Mouse (Mus musculus): ENCODE results near the gene Asb14. TPM values are rescaled to one million over a fixed set of nuclear protein-coding genes. Genes with fewer than 3 reads are reported as not detected.

Asb14 gene
- polyA plus RNA-seq, 1 experiment, result not detected

GRCm38 (mm10) chr14:26868299-26868698 is 26.1 kb upstream of the Asb14 start:
- no peaks in the 10 kb centered on the region for H3K36me3 ChIP-seq (ENCODE audit: control insufficient read depth, insufficient read depth)
- H3K79me3 ChIP-seq (ENCODE audit: low read depth), result no peaks in the 10 kb centered on the region
- no peak for TF ChIP-seq CTCF (IDR thresholded peaks at IDR 0.05; ENCODE audit: control insufficient read depth, insufficient read depth, insufficient read length)
- no peak for TF ChIP-seq CEBPB (IDR thresholded peaks at IDR 0.05; ENCODE audit: low read depth)
- TF ChIP-seq MAX (IDR thresholded peaks at IDR 0.05), result no peak
- TF ChIP-seq USF1 (IDR thresholded peaks at IDR 0.05; ENCODE audit: low read depth), result no peak
- TF ChIP-seq FOSL1 (IDR thresholded peaks at IDR 0.05; ENCODE audit: insufficient read depth, low read length, poor library complexity, severe bottlenecking), result no peak
- no peak for TF ChIP-seq MYOD1 (IDR thresholded peaks at IDR 0.05; ENCODE audit: control insufficient read depth, insufficient read length, low read depth)
- TF ChIP-seq MYOG (IDR thresholded peaks at IDR 0.05; ENCODE audit: control insufficient read depth, extremely low read depth, insufficient read length), result no peak
- H3K4me3 ChIP-seq (ENCODE audit: insufficient read depth, poor library complexity, severe bottlenecking), result no peak overlapping the region
- H3ac ChIP-seq (ENCODE audit: control insufficient read depth, insufficient read length, low read depth), result no peak overlapping the region
- no peaks in the 10 kb centered on the region for H3K79me2 ChIP-seq (ENCODE audit: control insufficient read depth, insufficient read depth)
- peaks cover 3% of the 10 kb centered on the region for H3K27me3 ChIP-seq (ENCODE audit: control insufficient read depth, insufficient read depth, insufficient read length)

DNA sequence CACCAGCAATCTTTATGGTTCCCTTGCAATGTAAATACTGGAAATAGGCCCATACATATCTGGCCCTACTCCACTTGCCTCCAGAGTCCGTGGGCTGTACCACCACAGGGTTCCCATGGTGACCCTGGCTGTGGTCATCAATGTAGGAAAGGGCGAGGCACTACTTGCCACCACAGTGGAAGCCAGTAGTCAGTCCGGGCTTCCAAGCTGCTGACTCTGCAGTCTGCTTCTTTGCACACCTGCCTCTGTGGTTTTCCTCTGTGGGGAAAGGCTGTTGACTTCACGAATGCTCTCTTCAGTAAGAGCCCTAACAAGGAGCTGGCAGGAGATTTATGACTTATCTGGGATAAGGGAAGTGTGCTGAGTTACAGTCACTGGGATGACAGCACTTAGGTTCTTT is 15.6 kb upstream of the Asb14 start:
- TF ChIP-seq CEBPB (IDR thresholded peaks at IDR 0.05; ENCODE audit: low read depth), result no peak
- TF ChIP-seq MYOD1 (IDR thresholded peaks at IDR 0.05; ENCODE audit: control insufficient read depth, insufficient read length, low read depth), result peak; percentile 32
- H3K79me2 ChIP-seq (ENCODE audit: control insufficient read depth, insufficient read depth), result no peaks in the 10 kb centered on the region
- no peaks in the 10 kb centered on the region for H3K36me3 ChIP-seq (ENCODE audit: control insufficient read depth, insufficient read depth)
- H3K4me3 ChIP-seq (ENCODE audit: insufficient read depth, poor library complexity, severe bottlenecking), result no peak overlapping the region
- no peaks in the 10 kb centered on the region for H3K27me3 ChIP-seq (ENCODE audit: control insufficient read depth, insufficient read depth, insufficient read length)
- H3K79me3 ChIP-seq (ENCODE audit: low read depth), result no peaks in the 10 kb centered on the region
- no peak overlapping the region for H3ac ChIP-seq (ENCODE audit: control insufficient read depth, insufficient read length, low read depth)

DNA sequence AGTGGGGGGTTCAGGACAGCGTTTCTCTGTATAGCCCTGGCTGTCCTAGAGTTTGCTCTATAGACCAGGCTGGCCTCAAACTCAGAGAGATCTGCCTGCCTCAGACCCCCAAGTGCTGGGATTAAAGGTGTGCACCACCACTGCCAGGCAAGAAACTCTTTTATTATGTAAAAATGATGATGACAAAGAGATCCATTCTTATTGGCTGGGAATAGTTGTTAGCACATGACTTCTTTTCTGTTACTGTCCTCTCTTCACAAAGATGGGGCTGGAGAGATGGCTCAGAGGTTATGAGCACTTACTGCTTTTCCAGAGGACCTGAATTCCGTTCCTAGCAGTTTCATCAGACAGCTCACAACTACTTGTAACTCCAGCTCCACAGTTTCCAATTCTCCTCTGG is 14.4 kb upstream of the Asb14 start:
- no peak overlapping the region for H3K4me3 ChIP-seq (ENCODE audit: insufficient read depth, poor library complexity, severe bottlenecking)
- peaks cover 2% of the 10 kb centered on the region for H3K27me3 ChIP-seq (ENCODE audit: control insufficient read depth, insufficient read depth, insufficient read length)
- no peaks in the 10 kb centered on the region for H3K36me3 ChIP-seq (ENCODE audit: control insufficient read depth, insufficient read depth)
- H3K79me3 ChIP-seq (ENCODE audit: low read depth), result no peaks in the 10 kb centered on the region
- TF ChIP-seq MAX (IDR thresholded peaks at IDR 0.05) (no peak), CTCF (IDR thresholded peaks at IDR 0.05; ENCODE audit: control insufficient read depth, insufficient read depth, insufficient read length) (no peak), MYOD1 (IDR thresholded peaks at IDR 0.05; ENCODE audit: control insufficient read depth, insufficient read length, low read depth) (no peak), MYOG (IDR thresholded peaks at IDR 0.05; ENCODE audit: control insufficient read depth, extremely low read depth, insufficient read length) (no peak), CEBPB (IDR thresholded peaks at IDR 0.05; ENCODE audit: low read depth) (no peak), USF1 (IDR thresholded peaks at IDR 0.05; ENCODE audit: low read depth) (no peak), FOSL1 (IDR thresholded peaks at IDR 0.05; ENCODE audit: insufficient read depth, low read length, poor library complexity, severe bottlenecking) (no peak)
- H3K79me2 ChIP-seq (ENCODE audit: control insufficient read depth, insufficient read depth), result no peaks in the 10 kb centered on the region
- H3ac ChIP-seq (ENCODE audit: control insufficient read depth, insufficient read length, low read depth), result no peak overlapping the region

DNA sequence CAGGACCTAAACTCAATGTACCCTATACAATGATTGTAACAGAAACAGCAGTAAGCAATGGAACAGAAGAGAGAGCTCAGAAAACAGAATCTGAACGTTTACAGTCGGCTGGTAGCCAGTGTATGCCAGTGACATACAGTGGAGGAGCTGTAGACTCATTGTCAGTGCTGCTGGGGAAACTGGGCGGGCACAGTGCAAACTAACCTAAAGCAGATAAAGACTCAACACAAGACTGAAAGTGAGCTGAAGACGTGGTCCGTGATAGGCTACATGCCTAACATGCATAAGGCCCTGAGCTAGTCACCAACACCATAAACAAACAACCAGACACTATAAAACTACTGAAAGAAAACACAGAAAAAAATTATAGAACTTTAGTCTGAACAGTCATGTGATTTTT is 12.7 kb upstream of the Asb14 start:
- H3K27me3 ChIP-seq (ENCODE audit: control insufficient read depth, insufficient read depth, insufficient read length), result peaks cover 7% of the 10 kb centered on the region
- H3ac ChIP-seq (ENCODE audit: control insufficient read depth, insufficient read length, low read depth), result no peak overlapping the region
- no peaks in the 10 kb centered on the region for H3K79me3 ChIP-seq (ENCODE audit: low read depth)
- TF ChIP-seq MAX (IDR thresholded peaks at IDR 0.05), result no peak
- no peak for TF ChIP-seq CEBPB (IDR thresholded peaks at IDR 0.05; ENCODE audit: low read depth)
- TF ChIP-seq MYOG (IDR thresholded peaks at IDR 0.05; ENCODE audit: control insufficient read depth, extremely low read depth, insufficient read length), result no peak
- no peak for TF ChIP-seq CTCF (IDR thresholded peaks at IDR 0.05; ENCODE audit: control insufficient read depth, insufficient read depth, insufficient read length)
- TF ChIP-seq MYOD1 (IDR thresholded peaks at IDR 0.05; ENCODE audit: control insufficient read depth, insufficient read length, low read depth), result no peak
- no peak for TF ChIP-seq USF1 (IDR thresholded peaks at IDR 0.05; ENCODE audit: low read depth)
- no peak for TF ChIP-seq FOSL1 (IDR thresholded peaks at IDR 0.05; ENCODE audit: insufficient read depth, low read length, poor library complexity, severe bottlenecking)
- no peaks in the 10 kb centered on the region for H3K36me3 ChIP-seq (ENCODE audit: control insufficient read depth, insufficient read depth)
- no peaks in the 10 kb centered on the region for H3K79me2 ChIP-seq (ENCODE audit: control insufficient read depth, insufficient read depth)
- no peak overlapping the region for H3K4me3 ChIP-seq (ENCODE audit: insufficient read depth, poor library complexity, severe bottlenecking)

- no peaks in the 10 kb centered on the region for H3K79me3 ChIP-seq (ENCODE audit: low read depth)
- H3ac ChIP-seq (ENCODE audit: control insufficient read depth, insufficient read length, low read depth), result no peak overlapping the region
- no peaks in the 10 kb centered on the region for H3K79me2 ChIP-seq (ENCODE audit: control insufficient read depth, insufficient read depth)
- no peak for TF ChIP-seq MAX (IDR thresholded peaks at IDR 0.05)
- TF ChIP-seq CEBPB (IDR thresholded peaks at IDR 0.05; ENCODE audit: low read depth), result no peak
- no peak for TF ChIP-seq FOSL1 (IDR thresholded peaks at IDR 0.05; ENCODE audit: insufficient read depth, low read length, poor library complexity, severe bottlenecking)
- no peak overlapping the region for H3K4me3 ChIP-seq (ENCODE audit: insufficient read depth, poor library complexity, severe bottlenecking)
- no peaks in the 10 kb centered on the region for H3K36me3 ChIP-seq (ENCODE audit: control insufficient read depth, insufficient read depth)
- H3K27me3 ChIP-seq (ENCODE audit: control insufficient read depth, insufficient read depth, insufficient read length), result peaks cover 7% of the 10 kb centered on the region
These were observed 7.1 kb upstream of the Asb14 start for GRCm38 (mm10) chr14:26887244-26887643.

DNA sequence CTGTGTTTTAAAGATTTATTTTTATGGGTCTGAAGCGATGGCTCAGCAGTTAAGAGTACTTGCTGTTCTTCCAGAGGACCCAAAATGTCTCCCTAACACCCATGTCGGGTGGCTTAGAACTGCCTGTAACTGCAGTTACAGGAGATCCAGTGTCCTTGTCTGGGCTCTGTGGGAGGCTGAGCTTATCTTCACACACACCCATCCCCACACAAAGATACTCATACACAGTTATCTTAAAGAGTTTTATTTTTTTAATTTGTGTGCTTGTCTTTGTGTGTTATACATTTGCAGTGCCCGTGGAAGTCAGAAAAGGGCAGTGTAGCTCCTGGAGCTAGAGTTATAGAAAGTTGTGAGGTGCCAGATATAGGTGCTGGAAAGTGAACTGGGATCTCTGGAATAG is 3.6 kb upstream of the Asb14 start:
- no peaks in the 10 kb centered on the region for H3K79me3 ChIP-seq (ENCODE audit: low read depth)
- no peaks in the 10 kb centered on the region for H3K36me3 ChIP-seq (ENCODE audit: control insufficient read depth, insufficient read depth)
- no peaks in the 10 kb centered on the region for H3K79me2 ChIP-seq (ENCODE audit: control insufficient read depth, insufficient read depth)
- no peak overlapping the region for H3K4me3 ChIP-seq (ENCODE audit: insufficient read depth, poor library complexity, severe bottlenecking)
- peaks cover 14% of the 10 kb centered on the region for H3K27me3 ChIP-seq (ENCODE audit: control insufficient read depth, insufficient read depth, insufficient read length)
- H3ac ChIP-seq (ENCODE audit: control insufficient read depth, insufficient read length, low read depth), result no peak overlapping the region
- TF ChIP-seq CEBPB (IDR thresholded peaks at IDR 0.05; ENCODE audit: low read depth) (no peak), MAX (IDR thresholded peaks at IDR 0.05) (no peak), MYOD1 (IDR thresholded peaks at IDR 0.05; ENCODE audit: control insufficient read depth, insufficient read length, low read depth) (no peak), MYOG (IDR thresholded peaks at IDR 0.05; ENCODE audit: control insufficient read depth, extremely low read depth, insufficient read length) (no peak), FOSL1 (IDR thresholded peaks at IDR 0.05; ENCODE audit: insufficient read depth, low read length, poor library complexity, severe bottlenecking) (no peak), CTCF (IDR thresholded peaks at IDR 0.05; ENCODE audit: control insufficient read depth, insufficient read depth, insufficient read length) (no peak), USF1 (IDR thresholded peaks at IDR 0.05; ENCODE audit: low read depth) (no peak)

Data from C2C12 (cell line).